Mouse (Mus musculus) stomach, embryonic 16.5 days (tissue): ENCODE results near the gene Acy3. TPM values are rescaled to one million over a fixed set of nuclear protein-coding genes. Genes with fewer than 3 reads are reported as not detected.
A peak's percentile ranks its signal among the peaks of the same experiment; 100 is the strongest.

Experiments used
- ATAC-seq: fragments of 200-750 bp; cut with Nextera tagmentation; 2 replicates; pipeline ENCODE4 v1.8.0; 2017; ENCODE audit warnings: moderate number of reproducible peaks, moderate TSS enrichment; ENCODE audit not compliant: insufficient read depth, low FRiP score
- H3K27ac ChIP-seq: fragments of 300-500 bp; sonication (generic); 2 replicates; pipeline ENCODE4 v1.5.1; 2014; ENCODE audit warnings: low read length
- H3K27me3 ChIP-seq: fragments of 300-500 bp; sonication (generic); 2 replicates; pipeline ENCODE4 v1.6.1; 2014; ENCODE audit warnings: low read length, control low read depth, mixed read lengths; ENCODE audit not compliant: control insufficient read depth, insufficient read depth
- H3K36me3 ChIP-seq: fragments of 300-500 bp; sonication (generic); 2 replicates; pipeline ENCODE4 v1.6.1; 2014; ENCODE audit warnings: low read length; ENCODE audit not compliant: control insufficient read depth, insufficient read depth
- H3K4me1 ChIP-seq: fragments of 300-500 bp; sonication (generic); 2 replicates; pipeline ENCODE4 v1.6.1; 2014; ENCODE audit warnings: low read length, control low read depth, mixed read lengths; ENCODE audit not compliant: control insufficient read depth, insufficient read depth
- H3K4me2 ChIP-seq: fragments of 300-500 bp; sonication (generic); 2 replicates; pipeline ENCODE4 v1.6.1; 2014; ENCODE audit warnings: low read depth, low read length, mixed read lengths
- H3K4me3 ChIP-seq: fragments of 300-500 bp; sonication (generic); replicated peaks from 2 replicates; pipeline ENCODE4 v1.5.1; 2014; ENCODE audit warnings: mild to moderate bottlenecking, low read length
- H3K9ac ChIP-seq: fragments of 300-500 bp; sonication (generic); 2 replicates; pipeline ENCODE4 v1.6.1; 2014; ENCODE audit warnings: low read length
- H3K9me3 ChIP-seq: fragments of 300-500 bp; sonication (generic); replicated peaks from 2 replicates; pipeline ENCODE4 v1.6.1; 2016; ENCODE audit warnings: low read length, control low read depth; ENCODE audit not compliant: control insufficient read depth
- WGBS: fragments of 180-500 bp; shearing (Covaris S2); extraction: QIAGEN DNeasy Blood & Tissue Kit; methylation state at CpG from one replicate; pipeline ENCODE4 v1.1.7; 2014; 5-methylcytosine and 5-hydroxymethylcytosine counted together
- polyA plus RNA-seq: library from polyadenylated mRNA; unstranded; fragments of >200 nt; fragmentation: Nextera tagmentation; extraction: Ambion mirVana; gene quantifications from 2 replicates; pipeline ENCODE4 v1.2.1, GENCODE M21; 2015

Acy3 gene
- polyA plus RNA-seq, 1 experiment from 2014 or later: 10.2 TPM

GRCm38 (mm10) chr19:3985261-3985681, 1.1 kb upstream of the Acy3 start:
- 34% methylated on average over 8 of the region's 8 CpGs for WGBS
- Histone ChIP-seq H3K4me3 (no peak overlapping the region), H3K4me1 (peaks cover 12% of the 10 kb centered on the region), H3K4me2 (no peak overlapping the region), H3K27ac (0 out of 2 replicates have a peak overlapping the region, but pooled peaks have one; percentile 21), H3K27me3 (no peaks in the 10 kb centered on the region), H3K36me3 (no peaks in the 10 kb centered on the region), H3K9me3 (no peaks in the 10 kb centered on the region), H3K9ac (no peak overlapping the region)
- no peak for ATAC-seq

- Histone ChIP-seq H3K4me1 (peaks cover 12% of the 10 kb centered on the region), H3K9me3 (no peaks in the 10 kb centered on the region), H3K36me3 (no peaks in the 10 kb centered on the region), H3K4me3 (no peak overlapping the region), H3K27ac (no peak overlapping the region), H3K9ac (no peak overlapping the region), H3K27me3 (no peaks in the 10 kb centered on the region), H3K4me2 (no peak overlapping the region)
- 83% methylated on average over 14 of the region's 14 CpGs for whole genome bisulfite sequencing
- ATAC-seq: no peak
Measured at GRCm38 (mm10) chr19:3988066-3988465, 1.7 kb downstream of the Acy3 start.

- no peaks in the 10 kb centered on the region for H3K27me3 ChIP-seq
- H3K4me1 ChIP-seq: peaks cover 12% of the 10 kb centered on the region
- 86% methylated on average over 4 of the region's 4 CpGs for WGBS
- H3K36me3 ChIP-seq: no peaks in the 10 kb centered on the region
- no peak overlapping the region for H3K27ac ChIP-seq
- no peak overlapping the region for H3K4me3 ChIP-seq
- no peak overlapping the region for H3K4me2 ChIP-seq
- no peak overlapping the region for H3K9ac ChIP-seq
- no peaks in the 10 kb centered on the region for H3K9me3 ChIP-seq
- ATAC-seq: no peak
Measured at GRCm38 (mm10) chr19:3988750-3989149, 2.4 kb downstream of the Acy3 start.

GRCm38 (mm10) chr19:3990804-3991203, 4.4 kb downstream of the Acy3 start:
- Histone ChIP-seq H3K36me3 (no peaks in the 10 kb centered on the region), H3K27ac (no peak overlapping the region), H3K4me1 (peaks cover 12% of the 10 kb centered on the region), H3K27me3 (no peaks in the 10 kb centered on the region), H3K4me2 (no peak overlapping the region), H3K9me3 (no peaks in the 10 kb centered on the region), H3K4me3 (no peak overlapping the region), H3K9ac (no peak overlapping the region)
- 25% methylated on average over 6 of the region's 6 CpGs for WGBS
- no peak for ATAC-seq

GRCm38 (mm10) chr19:3991562-3991961, 5.2 kb downstream of the Acy3 start:
- Histone ChIP-seq H3K4me3 (no peak overlapping the region), H3K9me3 (no peaks in the 10 kb centered on the region), H3K4me1 (peaks cover 5% of the 10 kb centered on the region), H3K27ac (no peak overlapping the region), H3K36me3 (no peaks in the 10 kb centered on the region), H3K9ac (no peak overlapping the region), H3K27me3 (no peaks in the 10 kb centered on the region), H3K4me2 (no peak overlapping the region)
- ATAC-seq: no peak
- 94% methylated on average over 3 of the region's 3 CpGs for WGBS

- Histone ChIP-seq H3K27me3 (no peaks in the 10 kb centered on the region), H3K27ac (no peak overlapping the region), H3K9ac (no peak overlapping the region), H3K36me3 (no peaks in the 10 kb centered on the region), H3K9me3 (no peaks in the 10 kb centered on the region), H3K4me3 (no peak overlapping the region), H3K4me1 (peaks cover 1% of the 10 kb centered on the region), H3K4me2 (no peak overlapping the region)
- no peak for ATAC-seq
- WGBS: 87% methylated on average over 3 of the region's 3 CpGs
Measured at GRCm38 (mm10) chr19:3991966-3992365, 5.6 kb downstream of the Acy3 start.

GRCm38 (mm10) chr19:3992416-3992815, 6.0 kb downstream of the Acy3 start, which contains the start of gene Tbx10:
Gene Tbx10, plus strand, starts transcription at chr19:3992752.
- Histone ChIP-seq H3K4me1 (no peaks in the 10 kb centered on the region), H3K27ac (no peak within 1 kb of the TSS), H3K4me2 (no peak within 1 kb of the TSS), H3K27me3 (no peaks in the 10 kb centered on the region), H3K4me3 (no peak within 1 kb of the TSS), H3K9me3 (no peaks in the 10 kb centered on the region), H3K36me3 (no peaks in the 10 kb centered on the region), H3K9ac (no peak within 1 kb of the TSS)
- no peak for ATAC-seq
- 59% methylated on average over 5 of the region's 5 CpGs for WGBS

GRCm38 (mm10) chr19:3994932-3995331, 8.6 kb downstream of the Acy3 start:
- Histone ChIP-seq H3K4me2 (no peak overlapping the region), H3K9me3 (no peaks in the 10 kb centered on the region), H3K9ac (no peak overlapping the region), H3K36me3 (no peaks in the 10 kb centered on the region), H3K27me3 (no peaks in the 10 kb centered on the region), H3K27ac (no peak overlapping the region), H3K4me3 (no peak overlapping the region), H3K4me1 (peaks cover 4% of the 10 kb centered on the region; the same call in 1 of the 2 replicates)
- ATAC-seq: no peak
- WGBS: 58% methylated on average over 6 of the region's 6 CpGs

GRCm38 (mm10) chr19:3995505-3995904, 9.1 kb downstream of the Acy3 start:
- Histone ChIP-seq H3K9ac (no peak overlapping the region), H3K4me3 (no peak overlapping the region), H3K36me3 (no peaks in the 10 kb centered on the region), H3K9me3 (no peaks in the 10 kb centered on the region), H3K27ac (no peak overlapping the region), H3K4me2 (no peak overlapping the region), H3K27me3 (no peaks in the 10 kb centered on the region), H3K4me1 (peaks cover 4% of the 10 kb centered on the region; the same call in 1 of the 2 replicates)
- ATAC-seq: no peak
- 73% methylated on average over 3 of the region's 3 CpGs for WGBS

- H3K4me2 ChIP-seq: no peak overlapping the region
- no peaks in the 10 kb centered on the region for H3K27me3 ChIP-seq
- peaks cover 7% of the 10 kb centered on the region for H3K4me1 ChIP-seq
- no peak overlapping the region for H3K27ac ChIP-seq
- 65% methylated on average over 7 of the region's 7 CpGs for WGBS
- H3K36me3 ChIP-seq: no peaks in the 10 kb centered on the region
- H3K4me3 ChIP-seq: no peak overlapping the region
- no peak for ATAC-seq
- H3K9ac ChIP-seq: no peak overlapping the region
- no peaks in the 10 kb centered on the region for H3K9me3 ChIP-seq
Measured at GRCm38 (mm10) chr19:3996106-3996505, 9.7 kb downstream of the Acy3 start.
